Mouse (Mus musculus) monocyte, adult 2 months (primary cell): ENCODE data around the gene Elp4.

Experiments used
- DNase-seq, 2 experiments: peaks; one replicate each; pipeline ENCODE4 v3.0.0; 2022; ENCODE audit warnings: low spot score in 2 of 2, low read depth in 1 of 2

The Elp4 gene

DNA sequence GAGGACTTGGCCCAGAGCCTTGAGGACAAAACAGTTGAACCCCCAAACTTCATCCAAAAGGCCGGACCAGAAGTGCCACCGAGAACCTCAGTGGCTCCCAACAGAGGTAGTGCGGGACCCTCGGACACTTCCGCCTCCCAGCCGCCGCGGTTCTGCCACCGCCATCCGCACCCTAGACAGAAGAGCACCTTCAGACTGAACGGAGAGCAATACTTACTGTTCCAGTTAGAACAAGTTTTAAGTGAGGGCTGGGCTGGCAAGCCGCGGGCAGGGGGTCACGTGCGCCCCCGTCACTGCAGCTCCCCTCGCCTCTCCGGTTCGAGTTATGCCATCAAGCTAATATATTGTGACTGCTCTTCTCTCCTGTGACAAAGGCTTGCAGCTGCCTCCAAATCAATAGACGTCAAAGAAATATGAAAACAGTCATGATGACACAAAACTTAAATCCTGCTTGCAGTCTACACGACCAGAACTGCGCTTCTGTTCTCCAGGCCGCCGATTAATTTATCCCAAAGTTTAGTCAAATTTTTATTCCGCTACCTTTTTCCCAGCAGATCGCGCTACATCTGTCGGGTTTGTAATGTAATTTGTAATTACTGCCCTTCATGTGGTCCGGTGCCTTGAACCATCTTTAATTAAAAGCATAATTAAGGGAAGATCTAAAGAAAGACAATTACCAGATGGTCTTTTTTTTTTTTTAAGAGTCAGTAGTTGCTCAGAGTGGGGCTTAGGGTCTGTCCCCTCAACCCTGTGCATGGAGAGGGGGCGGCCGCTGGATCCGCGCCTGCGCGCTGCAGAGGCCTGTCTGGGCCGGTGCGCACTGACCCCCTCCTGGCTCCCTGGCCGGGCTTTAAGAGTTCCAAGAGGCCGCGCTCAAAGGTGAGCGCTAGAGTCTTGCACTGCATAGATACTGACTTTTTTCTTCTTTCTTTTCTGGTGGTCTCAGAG, 244.2 kb downstream of the Elp4 start:
- DNase-seq: no peak

DNA sequence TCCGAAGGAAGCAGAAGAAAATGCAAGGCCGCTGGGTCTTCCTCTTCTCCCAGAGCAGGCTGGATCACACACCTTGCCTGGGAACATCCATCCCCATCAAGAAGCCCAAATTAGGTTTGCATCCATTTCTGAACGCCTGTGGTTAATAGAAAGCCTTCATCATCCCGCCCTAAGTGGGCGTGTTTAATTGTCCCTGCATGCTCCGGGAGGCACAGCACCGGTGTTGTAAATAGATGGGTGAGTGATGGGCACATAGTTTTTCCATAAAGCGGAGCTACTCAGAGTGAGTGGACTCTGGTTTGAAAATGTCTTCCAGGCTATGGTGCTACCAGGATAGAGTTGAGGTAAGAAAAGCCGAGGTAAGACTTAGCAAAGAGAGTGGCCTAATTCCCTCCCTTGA, 245.0 kb downstream of the Elp4 start:
- DNase-seq: no peak

DNA sequence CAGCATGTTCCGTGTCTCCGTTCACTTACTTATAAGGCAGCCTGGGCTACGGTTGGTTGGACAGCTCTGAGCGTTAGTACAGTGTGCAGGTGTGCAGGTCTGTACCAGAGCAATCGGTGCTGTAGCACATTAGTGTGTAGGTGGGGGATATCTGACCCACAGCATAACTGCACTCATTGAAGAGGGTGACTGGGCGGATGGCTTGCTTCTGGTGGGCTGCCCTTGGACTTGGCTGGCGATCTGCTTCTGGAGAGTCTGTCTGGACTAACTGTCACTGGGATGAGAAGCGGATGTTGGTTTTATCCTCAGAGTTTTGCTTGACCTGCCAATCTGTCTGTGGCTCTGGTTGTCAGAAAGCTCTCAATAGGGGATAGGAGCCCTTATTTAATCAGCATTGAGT, 247.9 kb downstream of the Elp4 start:
- DNase-seq: no peak
